Mouse (Mus musculus): ENCODE results near the gene Snx4. TPM values are rescaled to one million over a fixed set of nuclear protein-coding genes. Genes with fewer than 3 reads are reported as not detected.

Snx4 gene
- polyA plus RNA-seq, 1 experiment: 10.3 TPM

- WGBS: 53% methylated on average over 6 of the region's 6 CpGs
- H3K27ac ChIP-seq (ENCODE audit: insufficient read depth, low read depth, low read length): no peak overlapping the region
Measured at GRCm38 (mm10) chr16:33236151-33236550, 15.1 kb upstream of the Snx4 start.

DNA sequence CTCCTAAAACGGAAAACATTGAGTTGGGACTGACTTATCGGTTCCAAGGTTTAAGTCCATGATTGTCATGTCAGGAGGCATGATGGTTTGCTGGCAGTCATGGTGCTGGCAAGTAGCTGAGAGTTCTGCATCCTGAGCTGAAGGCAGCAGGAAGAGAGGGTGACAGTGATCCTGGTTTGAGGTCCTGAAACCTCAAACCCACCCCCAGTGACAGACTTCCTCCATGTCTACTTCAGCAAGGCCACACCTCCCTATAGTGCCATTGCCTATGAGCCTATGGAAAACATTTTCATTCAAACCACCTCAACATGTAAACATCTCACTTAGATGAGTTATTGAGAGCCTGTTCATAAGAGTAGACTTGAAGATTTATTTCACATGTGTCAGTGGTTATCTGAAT lies 11.9 kb upstream of the Snx4 start:
- Histone ChIP-seq H3K27me3 (ENCODE audit: control insufficient read depth, insufficient read depth, low read length) (no peaks in the 10 kb centered on the region), H3K36me3 (ENCODE audit: control insufficient read depth, insufficient read depth, low read length) (peaks cover 56% of the 10 kb centered on the region), H3K4me1 (ENCODE audit: control insufficient read depth, insufficient read depth, insufficient read length, low read length) (no peaks in the 10 kb centered on the region), H3K27ac (ENCODE audit: insufficient read depth, low read depth, low read length) (no peak overlapping the region), H3K4me3 (ENCODE audit: low read depth, low read length) (no peak overlapping the region)
- TF ChIP-seq CTCF (IDR thresholded peaks at IDR 0.05; ENCODE audit: extremely low read depth, insufficient read length, insufficient replicate concordance, low read depth, low read length): no peak
- TF ChIP-seq POLR2A (IDR thresholded peaks at IDR 0.05; ENCODE audit: low read depth, low read length): no peak
- WGBS: 75% methylated on average over 2 of the region's 2 CpGs

More at GRCm38 (mm10) chr16:33236151-33236550, 15.1 kb upstream of the Snx4 start:
- Histone ChIP-seq H3K36me3 (ENCODE audit: control insufficient read depth, insufficient read depth, low read length) (peaks cover 51% of the 10 kb centered on the region), H3K27me3 (ENCODE audit: control insufficient read depth, insufficient read depth, low read length) (no peaks in the 10 kb centered on the region), H3K4me3 (ENCODE audit: low read depth, low read length) (no peak overlapping the region), H3K4me1 (ENCODE audit: control insufficient read depth, insufficient read depth, insufficient read length, low read length) (no peaks in the 10 kb centered on the region)
- TF ChIP-seq CTCF (IDR thresholded peaks at IDR 0.05; ENCODE audit: extremely low read depth, insufficient read length, insufficient replicate concordance, low read depth, low read length): no peak
- TF ChIP-seq POLR2A (IDR thresholded peaks at IDR 0.05; ENCODE audit: low read depth, low read length): no peak

- Histone ChIP-seq H3K27me3 (ENCODE audit: control insufficient read depth, insufficient read depth, low read length) (no peaks in the 10 kb centered on the region), H3K4me3 (ENCODE audit: low read depth, low read length) (no peak overlapping the region), H3K36me3 (ENCODE audit: control insufficient read depth, insufficient read depth, low read length) (peaks cover 44% of the 10 kb centered on the region), H3K27ac (ENCODE audit: insufficient read depth, low read depth, low read length) (no peak overlapping the region), H3K4me1 (ENCODE audit: control insufficient read depth, insufficient read depth, insufficient read length, low read length) (no peaks in the 10 kb centered on the region; the same call in 1 of the 2 replicates)
- WGBS: 72% methylated on average over 6 of the region's 6 CpGs
- TF ChIP-seq CTCF (IDR thresholded peaks at IDR 0.05; ENCODE audit: extremely low read depth, insufficient read length, insufficient replicate concordance, low read depth, low read length) (no peak), POLR2A (IDR thresholded peaks at IDR 0.05; ENCODE audit: low read depth, low read length) (no peak)
Measured at GRCm38 (mm10) chr16:33242046-33242445, 9.2 kb upstream of the Snx4 start.

DNA sequence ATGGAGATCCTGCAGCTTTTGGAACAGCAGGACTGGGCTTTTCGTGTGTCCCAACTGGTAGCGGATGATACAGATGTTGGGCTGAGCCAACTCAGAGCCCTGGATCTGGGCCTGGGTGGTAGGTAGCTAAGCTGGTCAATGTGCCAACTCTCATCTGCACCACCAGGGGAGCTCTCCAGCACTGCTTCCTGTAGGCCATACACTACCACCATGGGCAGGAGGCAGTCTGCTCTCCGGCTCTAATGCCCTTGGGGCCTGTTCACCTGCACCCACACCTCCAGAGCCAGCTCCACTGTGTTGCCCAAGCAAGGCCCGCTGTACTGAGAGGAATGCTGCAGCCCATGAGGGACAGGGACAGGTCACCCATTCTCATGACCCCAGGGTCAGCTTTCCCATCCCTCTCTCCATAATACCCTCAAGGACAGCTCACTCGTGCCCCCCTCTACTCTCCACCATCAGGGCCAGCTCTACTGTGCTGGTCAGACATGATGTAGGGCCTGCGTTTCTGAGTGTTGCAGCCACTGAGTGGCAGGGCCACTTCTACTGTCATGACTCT lies 7.0 kb upstream of the Snx4 start:
- Histone ChIP-seq H3K4me3 (ENCODE audit: low read depth, low read length) (no peak overlapping the region), H3K36me3 (ENCODE audit: control insufficient read depth, insufficient read depth, low read length) (peaks cover 31% of the 10 kb centered on the region), H3K27me3 (ENCODE audit: control insufficient read depth, insufficient read depth, low read length) (no peaks in the 10 kb centered on the region), H3K27ac (ENCODE audit: insufficient read depth, low read depth, low read length) (no peak overlapping the region), H3K4me1 (ENCODE audit: control insufficient read depth, insufficient read depth, insufficient read length, low read length) (no peaks in the 10 kb centered on the region; the same call in 1 of the 2 replicates)
- no peak for TF ChIP-seq CTCF (IDR thresholded peaks at IDR 0.05; ENCODE audit: extremely low read depth, insufficient read length, insufficient replicate concordance, low read depth, low read length)
- no peak for TF ChIP-seq POLR2A (IDR thresholded peaks at IDR 0.05; ENCODE audit: low read depth, low read length)
- 92% methylated on average over 6 of the region's 6 CpGs for WGBS

GRCm38 (mm10) chr16:33244933-33245470 lies 6.2 kb upstream of the Snx4 start:
- H3K36me3 ChIP-seq (ENCODE audit: control insufficient read depth, insufficient read depth, low read length): peaks cover 25% of the 10 kb centered on the region
- WGBS: 97% methylated on average over 9 of the region's 9 CpGs
- H3K27ac ChIP-seq (ENCODE audit: insufficient read depth, low read depth, low read length): no peak overlapping the region
- TF ChIP-seq POLR2A (IDR thresholded peaks at IDR 0.05; ENCODE audit: low read depth, low read length) (no peak), CTCF (IDR thresholded peaks at IDR 0.05; ENCODE audit: extremely low read depth, insufficient read length, insufficient replicate concordance, low read depth, low read length) (no peak)
- no peaks in the 10 kb centered on the region; the same call in 1 of the 2 replicates for H3K4me1 ChIP-seq (ENCODE audit: control insufficient read depth, insufficient read depth, insufficient read length, low read length)
- no peaks in the 10 kb centered on the region for H3K27me3 ChIP-seq (ENCODE audit: control insufficient read depth, insufficient read depth, low read length)
- H3K4me3 ChIP-seq (ENCODE audit: low read depth, low read length): no peak overlapping the region

GRCm38 (mm10) chr16:33246526-33246925 lies 4.7 kb upstream of the Snx4 start:
- Histone ChIP-seq H3K36me3 (ENCODE audit: control insufficient read depth, insufficient read depth, low read length) (peaks cover 17% of the 10 kb centered on the region), H3K27me3 (ENCODE audit: control insufficient read depth, insufficient read depth, low read length) (no peaks in the 10 kb centered on the region), H3K4me3 (ENCODE audit: low read depth, low read length) (no peak overlapping the region), H3K4me1 (ENCODE audit: control insufficient read depth, insufficient read depth, insufficient read length, low read length) (no peaks in the 10 kb centered on the region; the same call in 1 of the 2 replicates), H3K27ac (ENCODE audit: insufficient read depth, low read depth, low read length) (no peak overlapping the region)
- TF ChIP-seq POLR2A (IDR thresholded peaks at IDR 0.05; ENCODE audit: low read depth, low read length): no peak
- TF ChIP-seq CTCF (IDR thresholded peaks at IDR 0.05; ENCODE audit: extremely low read depth, insufficient read length, insufficient replicate concordance, low read depth, low read length): no peak
- 97% methylated on average over 5 of the region's 5 CpGs for WGBS

GRCm38 (mm10) chr16:33247006-33247405 lies 4.2 kb upstream of the Snx4 start:
- Histone ChIP-seq H3K27me3 (ENCODE audit: control insufficient read depth, insufficient read depth, low read length) (no peaks in the 10 kb centered on the region), H3K4me3 (ENCODE audit: low read depth, low read length) (no peak overlapping the region), H3K4me1 (ENCODE audit: control insufficient read depth, insufficient read depth, insufficient read length, low read length) (no peaks in the 10 kb centered on the region; the same call in 1 of the 2 replicates), H3K36me3 (ENCODE audit: control insufficient read depth, insufficient read depth, low read length) (peaks cover 12% of the 10 kb centered on the region), H3K27ac (ENCODE audit: insufficient read depth, low read depth, low read length) (no peak overlapping the region)
- WGBS: 69% methylated on average over 2 of the region's 2 CpGs
- no peak for TF ChIP-seq POLR2A (IDR thresholded peaks at IDR 0.05; ENCODE audit: low read depth, low read length)
- TF ChIP-seq CTCF (IDR thresholded peaks at IDR 0.05; ENCODE audit: extremely low read depth, insufficient read length, insufficient replicate concordance, low read depth, low read length): no peak
